Mouse (Mus musculus): ENCODE results near the gene Ociad2.
"Not testable (repeated sequence)": the region's sequence is repeated elsewhere in the genome, so short reads cannot be mapped to it uniquely, and the experiment has no call there.

DNA sequence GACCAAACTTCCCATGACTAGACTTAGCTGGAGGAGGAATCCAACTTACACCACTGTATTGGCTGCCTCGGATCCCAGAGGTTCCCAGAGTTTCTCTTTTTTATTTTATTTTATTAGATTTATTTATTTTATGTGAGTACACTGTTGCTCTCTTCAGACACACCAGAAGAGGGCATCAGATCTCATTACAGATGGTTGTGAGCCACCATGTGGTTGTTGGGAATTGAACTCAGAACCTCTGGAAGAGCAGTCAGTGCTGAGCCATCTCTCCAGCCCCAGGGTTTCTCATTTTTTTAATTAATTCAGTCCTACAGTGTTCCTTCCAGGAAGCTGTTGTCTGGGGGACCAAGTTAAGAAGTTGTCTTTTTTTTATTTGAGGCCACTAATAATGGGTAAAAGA is 18.1 kb downstream of the Ociad2 start:
- TF ChIP-seq POLR2A (IDR thresholded peaks at IDR 0.05; ENCODE audit: control insufficient read depth, extremely low read depth, insufficient read depth, low read length, poor library complexity); CTCF (IDR thresholded peaks at IDR 0.05; ENCODE audit: borderline replicate concordance, control insufficient read depth, extremely low read depth, insufficient read depth, low read length, poor library complexity): not testable (repeated sequence)
